Mouse (Mus musculus) myocyte (in vitro differentiated cells): ENCODE data around the gene Ndufb4. TPM values are rescaled to one million over a fixed set of nuclear protein-coding genes. Genes with fewer than 3 reads are reported as not detected.

Experiments used
- H3K27me3 ChIP-seq: one replicate; pipeline ENCODE4 v1.6.1; 2011; ENCODE audit not compliant: control insufficient read depth, insufficient read depth, insufficient read length
- H3K36me3 ChIP-seq: one replicate; pipeline ENCODE4 v1.6.1; 2011; ENCODE audit not compliant: control insufficient read depth, insufficient read depth
- H3K4me2 ChIP-seq: one replicate; pipeline ENCODE4 v1.6.1; 2011; ENCODE audit warnings: low read depth, control low read depth
- H3K4me3 ChIP-seq: one replicate; pipeline ENCODE4 v1.5.1; 2011; ENCODE audit warnings: mild to moderate bottlenecking, control low read depth, moderate library complexity
- H3K79me2 ChIP-seq: one replicate; pipeline ENCODE4 v1.6.1; 2011; ENCODE audit not compliant: control insufficient read depth, insufficient read depth
- H3ac ChIP-seq: one replicate; pipeline ENCODE4 v1.6.1; 2011; ENCODE audit not compliant: control insufficient read depth, insufficient read length
- CEBPB ChIP-seq: IDR thresholded peaks from 2 replicates; pipeline ENCODE4 v1.6.1; 2011; ENCODE audit warnings: mild to moderate bottlenecking, moderate library complexity; ENCODE audit not compliant: poor library complexity, insufficient read depth, severe bottlenecking
- E2F4 ChIP-seq: IDR thresholded peaks from one replicate; pipeline ENCODE4 v1.6.1; 2011; ENCODE audit warnings: mild to moderate bottlenecking, control low read depth, moderate library complexity; ENCODE audit not compliant: insufficient read depth
- MAX ChIP-seq: IDR thresholded peaks from one replicate; pipeline ENCODE4 v1.6.1; 2011; ENCODE audit warnings: low read depth, mild to moderate bottlenecking, control low read depth
- MYOD1 ChIP-seq, 3 experiments: IDR thresholded peaks; one replicate each; pipeline ENCODE4 v1.6.1; 2011; ENCODE audit warnings: control low read depth in 2 of 3, low read depth in 2 of 3, mild to moderate bottlenecking in 2 of 3, moderate library complexity in 1 of 3; ENCODE audit not compliant: insufficient read length in 2 of 3, control insufficient read depth in 1 of 3
- MYOG ChIP-seq, 3 experiments: IDR thresholded peaks; one replicate each; pipeline ENCODE4 v1.6.1; 2011; ENCODE audit warnings: control low read depth in 2 of 3, low read depth in 2 of 3, mild to moderate bottlenecking in 2 of 3; ENCODE audit not compliant: insufficient read length in 2 of 3, control insufficient read depth in 1 of 3, insufficient read depth in 1 of 3
- POLR2A ChIP-seq: IDR thresholded peaks from one replicate; pipeline ENCODE4 v1.6.1; 2011; ENCODE audit warnings: low read depth, mild to moderate bottlenecking, control low read depth, moderate library complexity; ENCODE audit not compliant: insufficient read length
- POLR2AphosphoS2 ChIP-seq: IDR thresholded peaks from one replicate; pipeline ENCODE4 v1.6.1; 2011; ENCODE audit warnings: low read depth, control low read depth; ENCODE audit not compliant: insufficient read length
- REST ChIP-seq: IDR thresholded peaks from one replicate; pipeline ENCODE4 v1.6.1; 2011; ENCODE audit warnings: mild to moderate bottlenecking, control low read depth, moderate library complexity; ENCODE audit not compliant: insufficient read depth, insufficient read length
- SRF ChIP-seq: IDR thresholded peaks from one replicate; pipeline ENCODE4 v1.6.1; 2011; ENCODE audit warnings: low read depth; ENCODE audit not compliant: control insufficient read depth, insufficient read length
- TCF12 ChIP-seq: IDR thresholded peaks from one replicate; pipeline ENCODE4 v1.6.1; 2011; ENCODE audit warnings: mild to moderate bottlenecking, control low read depth; ENCODE audit not compliant: poor library complexity, insufficient read depth, severe bottlenecking
- TCF3 ChIP-seq: IDR thresholded peaks from one replicate; pipeline ENCODE4 v1.6.1; 2011; ENCODE audit warnings: low read depth, control low read depth; ENCODE audit not compliant: insufficient read length
- USF1 ChIP-seq: IDR thresholded peaks from one replicate; pipeline ENCODE4 v1.6.1; 2011; ENCODE audit warnings: low read depth, mild to moderate bottlenecking, control low read depth, moderate library complexity
- polyA plus RNA-seq: library from polyadenylated mRNA; unstranded; fragments of >200 nt; fragmentation: generic; extraction: Trizol; gene quantifications from one replicate; pipeline ENCODE4 v1.2.1, GENCODE M21; 2012; ENCODE audit warnings: missing spikeins

Gene Ndufb4
- polyA plus RNA-seq, 1 experiment: 86.0 TPM

DNA sequence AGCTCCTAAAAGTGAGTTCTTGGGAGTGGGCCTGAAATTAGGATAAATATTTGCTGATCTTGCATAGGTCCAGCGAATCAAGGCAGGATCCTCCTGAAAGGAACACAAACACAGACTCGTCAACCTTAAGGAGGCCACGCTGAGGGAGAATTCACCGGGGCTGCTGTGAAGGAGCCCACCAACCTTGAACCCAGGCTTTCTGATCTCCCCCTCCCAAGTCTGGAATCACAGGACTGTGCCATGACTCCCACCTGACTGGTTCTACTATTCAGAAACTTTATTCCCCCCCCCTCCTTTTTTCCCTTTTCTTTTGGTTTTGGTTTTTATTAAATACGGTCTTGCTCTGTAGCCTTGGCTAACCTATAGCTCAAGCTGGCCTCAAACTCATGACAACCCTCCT, 5.2 kb downstream of the Ndufb4 start:
- Histone ChIP-seq H3K4me3 (no peak overlapping the region), H3K27me3 (no peaks in the 10 kb centered on the region), H3ac (no peak overlapping the region), H3K36me3 (peaks cover 9% of the 10 kb centered on the region), H3K4me2 (no peak overlapping the region), H3K79me2 (peaks cover 50% of the 10 kb centered on the region)
- no peak for TF ChIP-seq TCF12
- no peak for TF ChIP-seq MYOG (IDR thresholded peaks at IDR 0.05; ENCODE audit: control insufficient read depth in 1 of 3, insufficient read depth in 1 of 3, insufficient read length in 2 of 3, low read depth in 2 of 3)
- no peak for TF ChIP-seq MAX

- H3K4me2 ChIP-seq: no peak overlapping the region
- no peak for TF ChIP-seq MAX
- no peak for TF ChIP-seq MYOD1 (IDR thresholded peaks at IDR 0.05; ENCODE audit: control insufficient read depth in 1 of 3, insufficient read length in 2 of 3, low read depth in 2 of 3)
- TF ChIP-seq POLR2A: no peak
- no peak for TF ChIP-seq REST
- TF ChIP-seq USF1: no peak
- no peak for TF ChIP-seq E2F4
- TF ChIP-seq CEBPB: no peak
- TF ChIP-seq TCF12: no peak
- no peak for TF ChIP-seq POLR2AphosphoS2
- TF ChIP-seq SRF: no peak
- no peak for TF ChIP-seq TCF3
- no peak for TF ChIP-seq MYOG (IDR thresholded peaks at IDR 0.05; ENCODE audit: control insufficient read depth in 1 of 3, insufficient read depth in 1 of 3, insufficient read length in 2 of 3, low read depth in 2 of 3)
- H3ac ChIP-seq: no peak overlapping the region
- H3K27me3 ChIP-seq: no peaks in the 10 kb centered on the region
- H3K36me3 ChIP-seq: peaks cover 9% of the 10 kb centered on the region
- H3K79me2 ChIP-seq: peaks cover 39% of the 10 kb centered on the region
- no peak overlapping the region for H3K4me3 ChIP-seq
These were observed 6.3 kb downstream of the Ndufb4 start for GRCm38 (mm10) chr16:37647936-37648335.

DNA sequence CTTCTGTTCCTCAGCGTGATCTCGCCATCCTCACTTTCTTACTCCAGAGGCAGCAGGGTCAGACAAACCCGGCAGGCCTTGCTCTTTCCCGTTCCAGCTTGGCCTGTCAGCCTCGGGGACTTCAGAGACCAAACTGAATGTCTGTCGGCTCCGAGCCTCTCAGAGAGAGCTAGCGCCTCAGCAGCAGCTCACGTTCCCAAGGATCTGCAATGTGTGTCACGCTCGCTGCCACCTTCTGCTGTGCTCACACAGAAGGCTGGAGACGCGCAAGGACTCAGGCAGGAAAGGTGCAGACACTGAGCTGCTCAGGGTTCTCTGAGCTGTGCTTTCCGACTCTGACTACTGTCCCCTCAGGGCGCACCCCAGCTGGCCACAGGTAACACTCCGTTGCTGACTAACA, 7.2 kb downstream of the Ndufb4 start:
- Histone ChIP-seq H3K4me3 (no peak overlapping the region), H3ac (no peak overlapping the region), H3K27me3 (no peaks in the 10 kb centered on the region), H3K79me2 (peaks cover 31% of the 10 kb centered on the region), H3K4me2 (no peak overlapping the region), H3K36me3 (peaks cover 9% of the 10 kb centered on the region)
- TF ChIP-seq MYOD1 (IDR thresholded peaks at IDR 0.05; ENCODE audit: control insufficient read depth in 1 of 3, insufficient read length in 2 of 3, low read depth in 2 of 3) (no peak), TCF12 (no peak), E2F4 (no peak), TCF3 (no peak), MYOG (IDR thresholded peaks at IDR 0.05; ENCODE audit: control insufficient read depth in 1 of 3, insufficient read depth in 1 of 3, insufficient read length in 2 of 3, low read depth in 2 of 3) (no peak), CEBPB (no peak), REST (no peak), POLR2A (no peak), USF1 (no peak), SRF (no peak), POLR2AphosphoS2 (no peak), MAX (no peak)

- Histone ChIP-seq H3K27me3 (no peaks in the 10 kb centered on the region), H3K4me3 (no peak overlapping the region), H3K36me3 (peaks cover 9% of the 10 kb centered on the region), H3K79me2 (peaks cover 18% of the 10 kb centered on the region), H3ac (no peak overlapping the region), H3K4me2 (no peak overlapping the region)
- TF ChIP-seq USF1 (no peak), POLR2A (no peak), POLR2AphosphoS2 (no peak), SRF (no peak), TCF12 (no peak), MAX (no peak), E2F4 (no peak), TCF3 (no peak), MYOG (IDR thresholded peaks at IDR 0.05; ENCODE audit: control insufficient read depth in 1 of 3, insufficient read depth in 1 of 3, insufficient read length in 2 of 3, low read depth in 2 of 3) (no peak)
These were observed 8.5 kb downstream of the Ndufb4 start for GRCm38 (mm10) chr16:37645799-37646198.

DNA sequence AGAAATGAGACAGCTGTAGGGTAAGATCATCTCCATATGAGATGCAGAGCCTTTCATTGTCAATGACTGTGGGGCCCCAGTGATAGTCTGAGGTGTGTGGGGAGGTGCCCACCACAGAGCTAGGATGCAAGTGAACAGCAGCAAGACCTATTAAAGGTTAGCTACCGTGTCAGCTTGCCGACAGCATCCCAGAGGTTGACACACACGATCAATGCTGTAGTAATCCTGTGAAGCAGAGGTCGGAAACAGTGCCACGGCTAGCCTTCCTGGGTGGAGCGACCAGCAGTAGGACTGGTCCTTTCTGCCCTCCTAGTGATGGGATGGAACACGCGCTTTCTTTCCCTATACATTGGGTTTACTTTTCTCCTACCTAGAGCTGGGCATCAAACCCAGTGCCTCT, 9.0 kb downstream of the Ndufb4 start:
- peaks cover 12% of the 10 kb centered on the region for H3K79me2 ChIP-seq
- peaks cover 9% of the 10 kb centered on the region for H3K36me3 ChIP-seq
- H3K4me2 ChIP-seq: no peak overlapping the region
- no peak for TF ChIP-seq E2F4
- no peak for TF ChIP-seq POLR2AphosphoS2
- TF ChIP-seq MAX: no peak
- no peak for TF ChIP-seq USF1
- no peak for TF ChIP-seq TCF3
- no peak for TF ChIP-seq MYOG (IDR thresholded peaks at IDR 0.05; ENCODE audit: control insufficient read depth in 1 of 3, insufficient read depth in 1 of 3, insufficient read length in 2 of 3, low read depth in 2 of 3)
- TF ChIP-seq POLR2A: no peak
- no peak for TF ChIP-seq MYOD1 (IDR thresholded peaks at IDR 0.05; ENCODE audit: control insufficient read depth in 1 of 3, insufficient read length in 2 of 3, low read depth in 2 of 3)
- TF ChIP-seq TCF12: no peak
- no peak for TF ChIP-seq REST
- TF ChIP-seq SRF: no peak
- TF ChIP-seq CEBPB: no peak
- H3K4me3 ChIP-seq: no peak overlapping the region
- no peaks in the 10 kb centered on the region for H3K27me3 ChIP-seq
- H3ac ChIP-seq: no peak overlapping the region
